Mouse (Mus musculus) common myeloid progenitor, adult 5-6 weeks (primary cell): ENCODE measurements around the gene Adam1a. TPM values are rescaled to one million over a fixed set of nuclear protein-coding genes. Genes with fewer than 3 reads are reported as not detected.

Source experiments
- ATAC-seq: replicated peaks from 2 replicates; pipeline ENCODE4 v1.8.0; 2016; ENCODE audit warnings: low read depth, mild to moderate bottlenecking, moderate TSS enrichment, inconsistent platforms; ENCODE audit not compliant: poor library complexity, severe bottlenecking
- total RNA-seq: library from RNA; stranded (forward); fragments of 200-1000, 187-1606 nt; gene quantifications from 2 replicates; pipeline ENCODE4 v1.2.3, GENCODE M21; 2017

The Adam1a gene
- 3.1 and 3.4 TPM in 2 replicates for total RNA-seq

GRCm38 (mm10) chr5:121544910-121545792 is at the start of gene Adam1a, which contains the start of gene Gm42878:
Gene Adam1a (minus strand): TSS chr5:121545482.
Gene Gm42878 (minus strand): TSS chr5:121545482.
- ATAC-seq = no peak

DNA sequence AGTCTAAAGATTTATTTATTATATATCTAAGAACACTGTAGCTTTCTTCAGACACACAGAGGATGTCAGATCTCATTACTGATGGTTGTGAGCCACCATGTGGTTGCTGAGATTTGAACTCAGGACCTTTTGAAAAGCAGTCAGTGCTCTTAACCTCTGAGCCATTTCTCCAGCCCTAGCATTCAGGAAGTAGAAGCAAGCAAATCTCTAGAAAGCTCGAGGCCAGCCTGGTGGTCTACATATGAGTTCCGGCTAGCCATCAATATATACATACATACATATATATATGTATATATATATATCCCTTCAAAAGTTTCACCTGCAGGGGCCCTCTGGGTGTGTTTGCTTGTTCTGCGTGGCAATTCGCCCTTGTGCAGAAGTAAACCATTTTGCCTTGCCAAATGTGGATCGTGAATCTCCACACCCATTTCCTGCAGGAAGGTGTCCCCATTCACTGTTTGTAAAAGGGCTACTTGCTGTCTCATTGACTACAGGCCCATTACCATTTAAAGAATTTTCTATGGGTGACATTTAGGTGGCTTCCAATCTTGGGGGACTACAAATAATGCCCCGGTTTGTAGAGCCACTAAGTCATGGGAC is 49.5 kb upstream of the Adam1a start:
- ATAC-seq = no peak

- peak; percentile 90 for ATAC-seq
These were observed 48.4 kb upstream of the Adam1a start, which contains the start of gene Aldh2 for GRCm38 (mm10) chr5:121593451-121594401. Gene Aldh2 (minus strand): TSS chr5:121593824.

DNA sequence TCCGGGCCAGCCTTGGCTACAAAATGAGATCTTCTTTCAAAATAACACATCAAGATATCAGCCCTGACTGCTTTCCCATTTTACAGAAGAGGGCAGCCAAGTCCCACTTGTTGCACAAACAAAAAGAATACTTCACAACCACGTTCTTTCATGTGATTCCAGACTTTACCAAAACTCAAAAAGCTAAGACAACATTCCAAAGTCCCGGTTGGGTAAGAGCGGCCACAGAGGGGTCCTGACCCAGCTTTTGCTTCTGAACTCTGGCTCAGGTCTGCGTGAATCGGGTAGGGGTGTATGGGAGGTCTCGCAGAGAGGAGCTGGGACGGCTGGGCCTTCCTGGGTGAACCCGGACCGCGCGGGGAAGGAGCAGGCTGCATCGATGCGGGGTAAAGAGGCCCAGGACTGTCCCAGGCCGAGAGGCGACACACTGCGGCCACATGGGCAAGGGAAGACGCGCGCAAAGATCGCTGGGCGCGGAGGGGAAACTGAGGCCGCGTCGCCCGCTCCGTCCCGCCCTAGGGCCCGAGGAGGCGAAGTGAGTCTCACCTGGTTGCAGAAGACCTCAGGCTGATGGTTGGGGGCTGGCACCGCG is 47.6 kb upstream of the Adam1a start:
- ATAC-seq = no peak

DNA sequence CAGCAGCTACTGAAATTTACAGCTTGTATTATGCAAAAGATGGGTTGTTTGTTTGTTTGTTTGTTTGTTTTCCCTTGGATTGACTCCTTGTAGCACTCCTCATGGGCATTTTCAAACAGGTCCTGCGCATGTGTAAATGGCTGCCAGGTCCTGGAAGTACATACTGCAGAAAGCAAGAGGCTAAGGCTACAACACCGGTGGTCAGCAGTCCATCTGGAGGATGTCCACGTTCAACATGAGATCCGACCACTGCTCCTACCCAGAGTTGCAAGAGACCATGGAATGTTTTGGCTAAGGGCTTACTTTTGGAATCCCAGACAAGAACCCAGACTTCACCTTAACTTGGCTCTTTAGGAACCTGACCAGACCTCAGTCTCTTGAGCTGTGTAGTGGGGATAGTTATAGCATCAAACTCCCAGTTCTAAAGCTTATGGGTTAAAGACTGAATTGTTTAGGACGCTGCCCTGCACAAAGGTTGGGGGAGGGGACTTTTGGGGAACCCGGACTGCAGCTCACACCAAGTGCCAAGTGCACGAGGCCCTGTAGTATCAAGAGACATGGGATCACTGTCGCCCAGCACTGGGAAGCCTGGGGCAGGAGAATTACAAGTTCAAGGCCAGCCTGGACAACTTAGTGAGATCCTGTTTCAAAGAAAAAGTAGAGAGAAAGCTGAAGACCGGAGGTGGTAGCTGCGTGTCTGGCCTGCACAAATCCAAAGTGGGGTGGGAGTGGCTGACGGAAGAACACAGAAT is 47.0 kb upstream of the Adam1a start:
- no peak for ATAC-seq

- ATAC-seq = no peak
These were observed 46.3 kb upstream of the Adam1a start for GRCm38 (mm10) chr5:121591417-121592063.

DNA sequence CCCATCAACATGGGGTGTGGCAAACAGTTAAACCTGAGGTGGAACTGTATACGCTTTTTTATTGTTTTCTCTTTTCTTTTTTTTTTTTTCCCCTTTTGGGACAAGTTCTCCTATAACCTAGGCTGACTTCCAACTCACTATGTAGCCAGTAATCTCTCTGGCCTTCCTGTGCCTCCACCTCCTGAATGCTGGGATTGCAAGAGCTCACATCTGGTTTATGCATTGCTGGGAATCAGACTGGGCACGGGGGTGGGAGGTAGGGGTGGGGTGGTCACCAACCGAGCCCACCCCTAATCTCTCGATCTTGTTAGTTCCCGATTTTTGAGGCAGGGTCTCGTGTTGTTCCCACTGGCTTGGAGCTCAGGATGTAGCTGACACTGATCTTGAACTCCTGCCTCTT is 44.6 kb upstream of the Adam1a start:
- no peak for ATAC-seq

GRCm38 (mm10) chr5:121586400-121587039 is 41.2 kb upstream of the Adam1a start:
- ATAC-seq = peak; percentile 54

DNA sequence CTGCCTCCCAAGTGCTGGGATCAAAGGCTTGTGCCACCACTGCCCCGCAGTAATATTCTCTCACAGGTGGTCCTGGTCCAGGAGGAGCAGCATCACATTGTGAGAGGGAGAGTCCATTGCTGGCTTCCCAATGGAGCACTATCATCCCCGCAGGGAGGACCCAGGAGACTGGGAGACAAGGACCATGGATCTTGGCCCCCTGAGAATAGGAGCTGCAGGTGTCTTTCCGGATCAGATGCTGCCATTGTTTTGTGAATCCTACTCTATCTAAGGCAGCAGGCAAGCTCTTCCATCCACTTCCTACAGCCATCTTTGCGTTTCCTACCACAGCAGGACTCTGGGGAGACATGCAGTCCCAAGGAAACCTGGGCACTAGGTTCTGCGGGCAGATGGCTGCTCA is 40.4 kb upstream of the Adam1a start:
- ATAC-seq = no peak

DNA sequence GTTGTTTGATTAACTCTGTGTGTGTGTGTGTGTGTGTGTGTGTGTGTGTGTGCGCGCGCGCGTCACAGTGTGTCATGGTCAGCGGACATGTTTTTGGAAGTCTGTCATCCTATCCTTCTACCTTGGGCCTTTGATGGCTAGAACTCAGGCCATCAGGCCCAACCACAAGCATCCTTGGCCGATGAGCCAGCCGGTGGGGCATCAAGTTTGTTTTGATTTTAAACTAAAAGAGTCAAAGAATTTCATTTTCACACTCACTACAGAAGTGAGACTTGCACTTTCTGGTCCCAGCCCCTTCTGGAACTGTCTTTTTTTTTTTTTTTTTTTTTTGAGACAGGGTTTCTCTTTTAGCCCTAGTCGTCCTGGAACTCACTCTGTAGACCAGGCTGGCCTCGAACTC is 39.7 kb upstream of the Adam1a start:
- no peak for ATAC-seq

- ATAC-seq = peak; percentile 89
These were observed 38.7 kb upstream of the Adam1a start for GRCm38 (mm10) chr5:121583765-121584501.

DNA sequence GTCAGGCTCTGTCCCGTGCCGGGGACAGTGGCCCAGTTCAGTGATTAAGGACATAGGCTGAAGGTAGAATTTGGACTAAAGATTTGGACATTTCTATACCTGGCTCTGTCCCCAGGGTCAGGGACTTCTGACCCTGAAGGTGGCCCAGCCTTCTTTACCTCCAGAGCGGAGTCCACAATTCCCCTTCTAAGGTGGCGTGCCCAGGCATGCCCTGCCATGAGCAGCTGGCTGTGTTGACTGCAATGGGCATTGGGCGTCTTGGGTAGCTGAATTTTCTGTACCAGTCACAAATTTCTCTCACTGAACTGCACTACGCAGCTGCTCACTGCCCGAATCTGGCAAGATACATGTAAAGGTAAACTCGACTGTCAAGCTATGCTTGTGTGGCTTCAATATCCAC is 36.7 kb upstream of the Adam1a start:
- ATAC-seq = no peak

- ATAC-seq = no peak
These were observed 31.7 kb upstream of the Adam1a start for GRCm38 (mm10) chr5:121576927-121577488.

GRCm38 (mm10) chr5:121575867-121576266 is 30.6 kb upstream of the Adam1a start:
- ATAC-seq = no peak

GRCm38 (mm10) chr5:121574145-121574544 is 28.9 kb upstream of the Adam1a start:
- ATAC-seq = no peak

DNA sequence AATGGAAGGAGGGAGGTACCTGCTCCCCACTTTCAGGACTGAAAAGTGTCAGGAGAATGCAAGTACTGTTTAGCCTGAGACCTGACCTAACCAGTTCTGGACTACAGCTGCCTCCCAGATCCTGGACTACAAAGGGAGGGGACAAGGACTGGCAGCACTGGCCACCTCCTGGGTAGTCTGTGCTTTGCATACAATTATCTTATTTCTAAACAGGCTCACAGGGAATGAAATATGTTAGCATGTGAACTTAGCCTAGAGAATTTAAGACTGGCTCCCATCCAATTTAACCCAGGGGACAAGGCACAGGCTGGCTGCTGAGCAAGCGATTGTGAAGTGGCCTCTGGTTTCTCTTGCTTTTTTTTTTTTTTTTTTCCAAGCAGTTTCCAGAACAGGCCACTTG is 25.5 kb upstream of the Adam1a start:
- ATAC-seq = no peak

DNA sequence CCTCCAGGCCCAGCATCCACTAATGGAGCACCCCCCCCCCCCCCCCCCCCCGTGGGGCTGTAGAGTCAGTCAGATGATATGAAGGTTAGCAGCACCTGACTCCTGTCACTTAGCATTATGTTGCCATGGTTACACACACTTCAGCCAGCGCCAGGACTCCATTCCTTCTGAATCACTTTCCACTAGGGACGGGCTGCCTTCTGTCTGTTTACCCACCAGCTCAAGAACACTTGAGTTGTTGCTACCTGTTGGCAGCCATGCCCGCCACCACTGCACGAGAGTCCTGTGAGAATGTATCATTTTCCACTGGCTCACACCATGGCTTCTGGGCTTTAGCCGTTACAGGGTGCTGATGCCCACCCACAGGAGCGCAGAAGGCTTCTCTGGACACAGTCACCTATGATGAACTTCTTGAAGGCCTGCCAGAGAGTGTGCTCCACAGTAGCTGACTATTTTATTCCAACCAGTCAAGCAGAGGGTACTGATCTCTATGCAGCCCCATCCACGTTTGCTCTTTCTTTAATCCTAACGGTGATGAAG is 24.7 kb upstream of the Adam1a start:
- no peak for ATAC-seq
